Mouse (Mus musculus) heart, postnatal 0 days (tissue): ENCODE results near the gene Prmt3.

Experiments used
- CTCF ChIP-seq: IDR thresholded peaks from 2 replicates; pipeline ENCODE4 v1.5.1; 2016; ENCODE audit warnings: antibody characterized with exemption, control low read depth, low read depth
- EP300 ChIP-seq: IDR thresholded peaks from 2 replicates; pipeline ENCODE4 v1.6.1; 2016; ENCODE audit warnings: antibody characterized with exemption, low read depth

GRCm38 (mm10) chr7:49894786-49895185, 116.6 kb downstream of the Prmt3 start:
- no peak for TF ChIP-seq CTCF
- no peak for TF ChIP-seq EP300
